Mouse (Mus musculus) olfactory bulb, adult 2 months (tissue): ENCODE measurements at regions not wholly inside any gene's neighbourhood (a gene's known extent, or its start where the extent isn't known, plus 50 kb on each side); places are given as distances from the start of the nearest gene placed in this dataset.

ENCODE experiments used
- H3K27ac ChIP-seq: fragments of 200-500 bp; 2 replicates; pipeline ENCODE4 v1.5.1; 2012; ENCODE audit warnings: low read depth, low read length; ENCODE audit not compliant: insufficient read depth
- H3K4me1 ChIP-seq: fragments of 200-500 bp; 2 replicates; pipeline ENCODE4 v1.6.1; 2012; ENCODE audit warnings: low read length; ENCODE audit not compliant: control insufficient read depth, insufficient read depth
- H3K4me3 ChIP-seq: fragments of 200-500 bp; 2 replicates; pipeline ENCODE4 v1.5.1; 2012; ENCODE audit warnings: mild to moderate bottlenecking, low read depth, low read length, moderate library complexity; ENCODE audit not compliant: insufficient read depth
- CTCF ChIP-seq: fragments of 200-500 bp; IDR thresholded peaks from 2 replicates; pipeline ENCODE4 v1.5.1; 2012; ENCODE audit warnings: low read depth, mild to moderate bottlenecking, low read length, moderate library complexity; ENCODE audit not compliant: insufficient read depth
- POLR2A ChIP-seq: fragments of 200-500 bp; IDR thresholded peaks from 2 replicates; pipeline ENCODE4 v1.6.1; 2012; ENCODE audit warnings: mild to moderate bottlenecking, low read depth, low read length, moderate library complexity; ENCODE audit not compliant: insufficient read depth
- WGBS: fragments of 180-500 bp; shearing (Covaris S2); methylation state at CpG from one replicate; pipeline ENCODE4 v1.1.7; 2018; 5-methylcytosine and 5-hydroxymethylcytosine counted together

GRCm38 (mm10) chr9:98091105-98091504, 58.1 kb upstream of the Clstn2 start:
- no peak overlapping the region for H3K4me3 ChIP-seq
- 83% methylated on average over 1 of the region's 1 CpGs for WGBS
- TF ChIP-seq CTCF (no peak), POLR2A (no peak)
- H3K4me1 ChIP-seq: no peaks in the 10 kb centered on the region
- H3K27ac ChIP-seq: no peak overlapping the region

GRCm38 (mm10) chr9:98095064-98095790, 62.2 kb upstream of the Clstn2 start:
- no peak overlapping the region for H3K27ac ChIP-seq
- H3K4me3 ChIP-seq: no peak overlapping the region
- no peaks in the 10 kb centered on the region for H3K4me1 ChIP-seq
- TF ChIP-seq POLR2A (no peak), CTCF (no peak)
- WGBS: 37% methylated on average over 10 of the region's 10 CpGs

GRCm38 (mm10) chr9:98123390-98123789, 90.4 kb upstream of the Clstn2 start:
- Histone ChIP-seq H3K27ac (no peak overlapping the region), H3K4me3 (no peak overlapping the region), H3K4me1 (no peaks in the 10 kb centered on the region)
- TF ChIP-seq POLR2A: no peak
- no peak for TF ChIP-seq CTCF
- 72% methylated on average over 6 of the region's 6 CpGs for WGBS

- 87% methylated on average over 4 of the region's 4 CpGs for WGBS
- Histone ChIP-seq H3K27ac (no peak overlapping the region), H3K4me3 (no peak overlapping the region), H3K4me1 (no peaks in the 10 kb centered on the region)
- TF ChIP-seq POLR2A: no peak
- no peak for TF ChIP-seq CTCF
Measured at GRCm38 (mm10) chr9:98129596-98129995, 96.6 kb upstream of the Clstn2 start.

- Histone ChIP-seq H3K4me1 (no peaks in the 10 kb centered on the region), H3K4me3 (no peak overlapping the region), H3K27ac (no peak overlapping the region)
- 79% methylated on average over 5 of the region's 5 CpGs for WGBS
- TF ChIP-seq POLR2A (no peak), CTCF (no peak)
Measured at GRCm38 (mm10) chr9:98130849-98131248, 97.9 kb upstream of the Clstn2 start.

GRCm38 (mm10) chr9:98140546-98140945, 107.6 kb upstream of the Clstn2 start:
- Histone ChIP-seq H3K4me1 (no peaks in the 10 kb centered on the region), H3K27ac (no peak overlapping the region), H3K4me3 (no peak overlapping the region)
- TF ChIP-seq CTCF: no peak
- no peak for TF ChIP-seq POLR2A

- TF ChIP-seq CTCF (no peak), POLR2A (no peak)
- Histone ChIP-seq H3K4me3 (no peak overlapping the region), H3K27ac (no peak overlapping the region), H3K4me1 (no peaks in the 10 kb centered on the region)
- WGBS: 78% methylated on average over 7 of the region's 7 CpGs
Measured at GRCm38 (mm10) chr9:98142121-98142520, 109.1 kb upstream of the Clstn2 start.

- H3K4me3 ChIP-seq: no peak overlapping the region
- no peak overlapping the region for H3K27ac ChIP-seq
- WGBS: 89% methylated on average over 5 of the region's 5 CpGs
- H3K4me1 ChIP-seq: no peaks in the 10 kb centered on the region
- TF ChIP-seq CTCF: no peak
- TF ChIP-seq POLR2A: no peak
Measured at GRCm38 (mm10) chr9:98146901-98147300, 113.9 kb upstream of the Clstn2 start.

GRCm38 (mm10) chr9:98158421-98158820, 125.4 kb upstream of the Clstn2 start:
- Histone ChIP-seq H3K4me3 (no peak overlapping the region), H3K4me1 (no peaks in the 10 kb centered on the region), H3K27ac (no peak overlapping the region)
- WGBS: 71% methylated on average over 2 of the region's 2 CpGs
- TF ChIP-seq CTCF: no peak
- no peak for TF ChIP-seq POLR2A

GRCm38 (mm10) chr9:98164489-98164888, 122.7 kb upstream of the Nmnat3 start:
- WGBS: 63% methylated on average over 5 of the region's 5 CpGs
- H3K4me1 ChIP-seq: no peaks in the 10 kb centered on the region
- no peak overlapping the region for H3K27ac ChIP-seq
- no peak for TF ChIP-seq POLR2A
- TF ChIP-seq CTCF: no peak
- no peak overlapping the region for H3K4me3 ChIP-seq
